ENCODE assay signal across 24 mouse cellular contexts in genomic region chr2:29647162-29647561, GRCm38 (mm10). TPM values are rescaled to one million over a fixed set of nuclear protein-coding genes. Genes with fewer than 3 reads are reported as not detected.
A peak's percentile ranks its signal among the peaks of the same experiment; 100 is the strongest.
DNase-seq lines count a peak whose midpoint lies in the region; ATAC-seq and TF ChIP-seq lines count a peak whose summit lies in the region.
"Had no signal": no experiment of that assay in that cellular context is flagged by ENCODE, and none has a peak within 500 bp of the region (broad histone marks: within the 10 kb centered on the region; RNA-seq: fewer than 3 reads in every experiment).

No protein-coding gene starts in this region.

- no peak for TF ChIP-seq POLR2A in heart, adult 2 months (IDR thresholded peaks at IDR 0.05; ENCODE audit: insufficient read depth, low read depth, low read length)

- no peak overlapping the region; the same call in 1 of the 2 replicates for H3K9ac ChIP-seq in heart, adult 2 months (ENCODE audit: low read depth, low read length)
- H3K9ac ChIP-seq: kidney, embryonic 15.5 days; liver, embryonic 15.5 days; neural tube, embryonic 15.5 days had no signal

- TF ChIP-seq CTCF in heart, adult 2 months (IDR thresholded peaks at IDR 0.05) = no peak
- TF ChIP-seq CTCF in layer of hippocampus, adult 2 months (conservative IDR thresholded peaks at IDR 0.05) = no peak

- H3K36me3 ChIP-seq in heart, adult 2 months (ENCODE audit: control insufficient read depth, insufficient read depth, low read length) = peaks cover 10% of the 10 kb centered on the region
- H3K36me3 ChIP-seq: kidney, embryonic 15.5 days; liver, embryonic 15.5 days; neural tube, embryonic 15.5 days had no signal

- no peak for TF ChIP-seq EP300 in heart, adult 2 months (IDR thresholded peaks at IDR 0.05; ENCODE audit: insufficient read depth, low read depth, low read length)

- H3K79me2 ChIP-seq in heart, adult 2 months (replicated peaks; ENCODE audit: control insufficient read depth, insufficient read depth, low read length) = peaks cover 12% of the 10 kb centered on the region

- intact Hi-C loops in heart, adult 2 months (cut with DNase I) = no loop called here
- intact Hi-C loops in heart, postnatal 25 days (cut with DNase I) = no loop called here

- peak; percentile 20 for ATAC-seq in CD4-positive, CD25-positive, alpha-beta regulatory T cell, adult 4 months
- ATAC-seq: hindbrain, postnatal 0 days; lung, postnatal 0 days had no signal

- H3K27ac ChIP-seq in heart, adult 2 months = peak overlapping the region; percentile 90
- H3K27ac ChIP-seq in layer of hippocampus, adult 2 months = peak overlapping the region; percentile 18; the same call in 1 of the 2 replicates
- H3K27ac ChIP-seq: hindbrain, embryonic 10.5 days; hindbrain, postnatal 0 days; kidney, embryonic 15.5 days; limb, embryonic 10.5 days; liver, embryonic 15.5 days; macrophage; midbrain, embryonic 10.5 days; neural tube, embryonic 15.5 days had no signal

- DNase-seq in heart, adult 2 months = no peak
- no peak for DNase-seq in heart, postnatal 25 days (ENCODE audit: low spot score)
- no peak for DNase-seq in layer of hippocampus, adult 2 months (ENCODE audit: low spot score in 2 of 2)
- no peak for DNase-seq in layer of hippocampus, postnatal 36 days
- DNase-seq in induced T-regulatory cell, adult 2 months (ENCODE audit: low read depth) = peak; percentile 50
- DNase-seq in frontal cortex, postnatal 10 days (ENCODE audit: low spot score in 2 of 2) = no peak
- DNase-seq: adrenal gland, postnatal 25 days; B cell, adult 2 months; cerebellum, adult 9-10 months; gastrocnemius, postnatal 25 days; heart, adult 18-20 months; kidney, adult 11 months; liver; thymus, postnatal 14 days had no signal

- peak overlapping the region; percentile 64 for H3K4me3 ChIP-seq in heart, adult 2 months
- no peak overlapping the region for H3K4me3 ChIP-seq in layer of hippocampus, adult 2 months
- H3K4me3 ChIP-seq: hindbrain, embryonic 10.5 days; kidney, embryonic 15.5 days; limb, embryonic 10.5 days; liver, embryonic 15.5 days; midbrain, embryonic 10.5 days; neural tube, embryonic 15.5 days had no signal

- no peaks in the 10 kb centered on the region for H3K27me3 ChIP-seq in heart, adult 2 months (ENCODE audit: control insufficient read depth, insufficient read depth, low read length)
- H3K27me3 ChIP-seq: liver, embryonic 15.5 days; neural tube, embryonic 15.5 days had no signal

- 53% methylated on average over 4 of the region's 4 CpGs for WGBS in heart, adult 2 months

- peaks cover 32% of the 10 kb centered on the region for H3K4me1 ChIP-seq in heart, adult 2 months (ENCODE audit: control insufficient read depth, insufficient read depth, low read length)

RNA-seq across cellular contexts. Expression of gene Rapgef1, which starts 27.6 kb away (rescaled TPM):
- total RNA-seq in heart, adult 2 months (2021) = 100 to 1,000 TPM in 1 of 2 experiments, 10 to 100 TPM in 1; 96.7 to 116 TPM
- 65.0 and 86.1 TPM in 2 replicates for polyA plus RNA-seq in heart, adult 2 months (2012; rRNA removed)
- 10 to 100 TPM; 85.1 to 94.1 TPM for total RNA-seq in heart, postnatal 25 days (2021)
- 10 to 100 TPM; 91.3 to 94.9 TPM for total RNA-seq in layer of hippocampus, adult 2 months (2021)
- total RNA-seq in layer of hippocampus, postnatal 36 days (2021) = 10 to 100 TPM; 94.0 to 99.0 TPM
- 10 to 100 TPM; 28.7 to 35.9 TPM for polyA plus RNA-seq in CD4-positive, CD25-positive, alpha-beta regulatory T cell, adult 4 months (2017; shearing (Covaris generic))
